Mouse (Mus musculus): ENCODE data around the gene Pdp2. TPM values are rescaled to one million over a fixed set of nuclear protein-coding genes. Genes with fewer than 3 reads are reported as not detected.
A peak's percentile ranks its signal among the peaks of the same experiment; 100 is the strongest.

The Pdp2 gene
- polyA plus RNA-seq, 1 experiment: 2.4 TPM

- Histone ChIP-seq H3K4me3 (ENCODE audit: extremely low read depth, insufficient read depth, insufficient read length) (peak within 1 kb of the TSS; percentile 71), H3K27me3 (ENCODE audit: control insufficient read depth, insufficient read depth, low read length) (no peaks in the 10 kb centered on the region), H3K4me1 (ENCODE audit: control insufficient read depth, insufficient read depth, insufficient read length) (peaks cover 14% of the 10 kb centered on the region), H3K27ac (ENCODE audit: insufficient read depth, low read length) (peak within 1 kb of the TSS; percentile 54), H3K36me3 (ENCODE audit: control insufficient read depth, insufficient read depth, low read length) (peaks cover 3% of the 10 kb centered on the region)
- WGBS: under 1% methylated on average over 27 of the region's 28 CpGs
- no peak for TF ChIP-seq CTCF (IDR thresholded peaks at IDR 0.05; ENCODE audit: extremely low read depth, insufficient read depth, insufficient read length, insufficient replicate concordance)
- TF ChIP-seq POLR2A (IDR thresholded peaks at IDR 0.05; ENCODE audit: low read depth, low read length): no peak; the same call in 1 of the 2 replicates
- peak; percentile 76 to 87 for DNase-seq (ENCODE audit: low read depth in 1 of 2, low spot score in 2 of 2)
Observed at GRCm38 (mm10) chr8:104630981-104631663, 39.9 kb downstream of the Pdp2 start, which contains the start of gene Rrad. Gene Rrad (minus strand): TSS chr8:104631327.

DNA sequence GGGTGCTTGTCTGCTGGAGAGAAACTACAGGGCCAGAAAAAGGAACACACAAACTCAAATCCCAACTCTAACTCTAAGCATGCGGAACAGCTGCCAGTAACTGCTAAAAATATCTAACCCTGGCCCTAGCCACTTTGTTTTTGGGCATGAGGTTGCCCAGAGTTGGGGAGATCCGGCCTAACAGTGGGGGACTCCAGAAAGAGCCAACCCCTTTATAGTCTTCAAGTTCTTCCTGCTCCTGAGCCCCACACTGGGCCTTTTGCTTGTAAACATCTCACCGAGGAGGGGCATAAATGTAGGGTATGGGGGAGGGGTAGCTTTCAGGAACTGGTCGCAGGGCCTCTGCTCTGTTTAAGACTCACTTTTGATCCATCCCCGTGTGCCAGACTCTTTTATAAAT lies 40.7 kb downstream of the Pdp2 start:
- WGBS: 8% methylated on average over 5 of the region's 5 CpGs
- peak overlapping the region; percentile 45 for H3K27ac ChIP-seq (ENCODE audit: insufficient read depth, low read length)
- TF ChIP-seq CTCF (IDR thresholded peaks at IDR 0.05; ENCODE audit: extremely low read depth, insufficient read depth, insufficient read length, insufficient replicate concordance): no peak
- TF ChIP-seq POLR2A (IDR thresholded peaks at IDR 0.05; ENCODE audit: low read depth, low read length): no peak
- no peaks in the 10 kb centered on the region for H3K27me3 ChIP-seq (ENCODE audit: control insufficient read depth, insufficient read depth, low read length)
- 0 out of 2 replicates have a peak overlapping the region, but pooled peaks have one; percentile 50 for H3K4me3 ChIP-seq (ENCODE audit: extremely low read depth, insufficient read depth, insufficient read length)
- H3K4me1 ChIP-seq (ENCODE audit: control insufficient read depth, insufficient read depth, insufficient read length): peaks cover 14% of the 10 kb centered on the region
- H3K36me3 ChIP-seq (ENCODE audit: control insufficient read depth, insufficient read depth, low read length): peaks cover 3% of the 10 kb centered on the region
- DNase-seq (ENCODE audit: low read depth in 1 of 2, low spot score in 2 of 2): peak in 1 of 2 experiments; percentile 5

DNA sequence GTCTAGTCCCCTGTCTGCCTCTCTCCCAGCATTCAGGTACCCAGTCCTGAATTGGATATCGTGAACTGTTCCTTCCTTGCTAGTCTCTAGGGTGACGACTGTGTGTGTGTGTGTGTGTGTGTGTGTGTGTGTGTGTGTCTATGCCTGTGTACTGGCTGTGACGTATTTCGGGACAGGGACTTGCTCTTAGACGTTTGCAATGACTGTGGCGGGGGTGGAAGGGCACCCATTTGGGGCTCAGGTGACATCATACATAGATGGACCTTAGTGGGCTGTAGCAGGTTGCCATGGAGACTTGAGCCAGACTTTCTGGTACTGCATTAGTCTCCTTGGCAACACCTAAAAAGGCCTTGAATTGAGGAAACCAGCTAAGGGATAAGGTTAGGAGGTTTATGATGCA lies 41.2 kb downstream of the Pdp2 start:
- 60% methylated on average over 6 of the region's 6 CpGs for WGBS
- no peak for TF ChIP-seq CTCF (IDR thresholded peaks at IDR 0.05; ENCODE audit: extremely low read depth, insufficient read depth, insufficient read length, insufficient replicate concordance)
- no peak for TF ChIP-seq POLR2A (IDR thresholded peaks at IDR 0.05; ENCODE audit: low read depth, low read length)
- Histone ChIP-seq H3K27ac (ENCODE audit: insufficient read depth, low read length) (peak overlapping the region; percentile 45), H3K4me1 (ENCODE audit: control insufficient read depth, insufficient read depth, insufficient read length) (peaks cover 14% of the 10 kb centered on the region), H3K4me3 (ENCODE audit: extremely low read depth, insufficient read depth, insufficient read length) (no peak overlapping the region), H3K27me3 (ENCODE audit: control insufficient read depth, insufficient read depth, low read length) (no peaks in the 10 kb centered on the region), H3K36me3 (ENCODE audit: control insufficient read depth, insufficient read depth, low read length) (peaks cover 3% of the 10 kb centered on the region)
- peak in 1 of 2 experiments; percentile 2 for DNase-seq (ENCODE audit: low read depth in 1 of 2, low spot score in 2 of 2)

DNA sequence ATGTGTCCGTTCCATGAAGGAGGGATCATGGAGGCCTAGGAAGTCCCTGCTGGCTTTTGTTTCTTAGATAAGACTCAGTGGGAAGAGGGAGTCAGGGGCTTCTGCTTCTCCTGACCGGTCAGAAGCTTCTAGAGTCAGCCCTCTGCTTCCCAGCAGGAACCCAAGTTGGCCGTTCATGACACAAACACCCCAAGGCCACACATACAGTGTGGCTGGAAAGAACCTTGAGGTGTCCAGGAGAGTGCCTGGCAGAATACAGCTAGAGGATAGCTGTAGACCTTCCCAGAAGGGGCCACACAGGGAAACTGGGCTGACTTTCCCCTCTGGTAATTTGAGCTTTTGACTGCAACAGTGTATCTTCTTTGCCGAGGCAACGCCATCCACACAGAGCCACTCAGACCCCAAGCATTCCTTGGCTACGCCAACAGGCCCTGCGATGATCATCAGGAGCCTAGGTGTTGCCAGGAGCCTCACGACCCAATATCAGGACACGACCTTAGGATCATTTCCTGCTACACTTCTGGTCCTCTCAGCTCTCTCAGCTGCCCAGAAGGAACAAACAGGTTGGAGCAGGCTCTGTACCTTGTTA lies 42.0 kb downstream of the Pdp2 start:
- TF ChIP-seq POLR2A (IDR thresholded peaks at IDR 0.05; ENCODE audit: low read depth, low read length): no peak
- TF ChIP-seq CTCF (IDR thresholded peaks at IDR 0.05; ENCODE audit: extremely low read depth, insufficient read depth, insufficient read length, insufficient replicate concordance): no peak
- peaks cover 14% of the 10 kb centered on the region for H3K4me1 ChIP-seq (ENCODE audit: control insufficient read depth, insufficient read depth, insufficient read length)
- peaks cover 3% of the 10 kb centered on the region for H3K36me3 ChIP-seq (ENCODE audit: control insufficient read depth, insufficient read depth, low read length)
- H3K27me3 ChIP-seq (ENCODE audit: control insufficient read depth, insufficient read depth, low read length): no peaks in the 10 kb centered on the region
- WGBS: 87% methylated on average over 9 of the region's 9 CpGs
- peak in 1 of 2 experiments; percentile 2 for DNase-seq (ENCODE audit: low read depth in 1 of 2, low spot score in 2 of 2)
- H3K27ac ChIP-seq (ENCODE audit: insufficient read depth, low read length): no peak overlapping the region
- H3K4me3 ChIP-seq (ENCODE audit: extremely low read depth, insufficient read depth, insufficient read length): no peak overlapping the region

- TF ChIP-seq POLR2A (IDR thresholded peaks at IDR 0.05; ENCODE audit: low read depth, low read length) (no peak), CTCF (IDR thresholded peaks at IDR 0.05; ENCODE audit: extremely low read depth, insufficient read depth, insufficient read length, insufficient replicate concordance) (no peak)
- Histone ChIP-seq H3K4me1 (ENCODE audit: control insufficient read depth, insufficient read depth, insufficient read length) (peaks cover 14% of the 10 kb centered on the region), H3K27ac (ENCODE audit: insufficient read depth, low read length) (no peak overlapping the region), H3K4me3 (ENCODE audit: extremely low read depth, insufficient read depth, insufficient read length) (no peak overlapping the region), H3K27me3 (ENCODE audit: control insufficient read depth, insufficient read depth, low read length) (no peaks in the 10 kb centered on the region), H3K36me3 (ENCODE audit: control insufficient read depth, insufficient read depth, low read length) (peaks cover 4% of the 10 kb centered on the region)
- 89% methylated on average over 3 of the region's 3 CpGs for WGBS
- peak in 1 of 2 experiments; percentile 1 for DNase-seq (ENCODE audit: low read depth in 1 of 2, low spot score in 2 of 2)
Observed at GRCm38 (mm10) chr8:104635004-104635710, 43.9 kb downstream of the Pdp2 start.

GRCm38 (mm10) chr8:104638010-104638409 lies 46.8 kb downstream of the Pdp2 start:
- peaks cover 4% of the 10 kb centered on the region for H3K36me3 ChIP-seq (ENCODE audit: control insufficient read depth, insufficient read depth, low read length)
- WGBS: 79% methylated on average over 6 of the region's 6 CpGs
- peaks cover 5% of the 10 kb centered on the region; the same call in 1 of the 2 replicates for H3K4me1 ChIP-seq (ENCODE audit: control insufficient read depth, insufficient read depth, insufficient read length)
- no peak overlapping the region for H3K27ac ChIP-seq (ENCODE audit: insufficient read depth, low read length)
- no peaks in the 10 kb centered on the region for H3K27me3 ChIP-seq (ENCODE audit: control insufficient read depth, insufficient read depth, low read length)
- TF ChIP-seq CTCF (IDR thresholded peaks at IDR 0.05; ENCODE audit: extremely low read depth, insufficient read depth, insufficient read length, insufficient replicate concordance) (no peak), POLR2A (IDR thresholded peaks at IDR 0.05; ENCODE audit: low read depth, low read length) (no peak)
- DNase-seq (ENCODE audit: low read depth in 1 of 2, low spot score in 2 of 2): peak in 1 of 2 experiments; percentile 1
- no peak overlapping the region for H3K4me3 ChIP-seq (ENCODE audit: extremely low read depth, insufficient read depth, insufficient read length)
